Mouse (Mus musculus) heart, adult 2 months (tissue): ENCODE measurements around the gene Gpr27.

Experiments used
- CTCF ChIP-seq: fragments of 200-600 bp; IDR thresholded peaks from 2 replicates; pipeline ENCODE4 v1.8.1; 2022; ENCODE audit warnings: antibody characterized with exemption, mild to moderate bottlenecking, moderate library complexity
- EP300 ChIP-seq: fragments of 200-500 bp; IDR thresholded peaks from 2 replicates; pipeline ENCODE4 v1.6.1; 2011; ENCODE audit warnings: low read depth, low read length, control low read depth; ENCODE audit not compliant: insufficient read depth
- POLR2A ChIP-seq: fragments of 200-500 bp; IDR thresholded peaks from 2 replicates; pipeline ENCODE4 v1.6.1; 2011; ENCODE audit warnings: mild to moderate bottlenecking, low read depth, low read length, control low read depth; ENCODE audit not compliant: insufficient read depth

- TF ChIP-seq POLR2A (no peak), CTCF (no peak), EP300 (no peak)
Observed at GRCm38 (mm10) chr6:99646344-99646743, 46.1 kb upstream of the Gpr27 start.
